Mouse (Mus musculus): ENCODE data around the gene Ldb3.
A peak's percentile ranks its signal among the peaks of the same experiment; 100 is the strongest.

DNA sequence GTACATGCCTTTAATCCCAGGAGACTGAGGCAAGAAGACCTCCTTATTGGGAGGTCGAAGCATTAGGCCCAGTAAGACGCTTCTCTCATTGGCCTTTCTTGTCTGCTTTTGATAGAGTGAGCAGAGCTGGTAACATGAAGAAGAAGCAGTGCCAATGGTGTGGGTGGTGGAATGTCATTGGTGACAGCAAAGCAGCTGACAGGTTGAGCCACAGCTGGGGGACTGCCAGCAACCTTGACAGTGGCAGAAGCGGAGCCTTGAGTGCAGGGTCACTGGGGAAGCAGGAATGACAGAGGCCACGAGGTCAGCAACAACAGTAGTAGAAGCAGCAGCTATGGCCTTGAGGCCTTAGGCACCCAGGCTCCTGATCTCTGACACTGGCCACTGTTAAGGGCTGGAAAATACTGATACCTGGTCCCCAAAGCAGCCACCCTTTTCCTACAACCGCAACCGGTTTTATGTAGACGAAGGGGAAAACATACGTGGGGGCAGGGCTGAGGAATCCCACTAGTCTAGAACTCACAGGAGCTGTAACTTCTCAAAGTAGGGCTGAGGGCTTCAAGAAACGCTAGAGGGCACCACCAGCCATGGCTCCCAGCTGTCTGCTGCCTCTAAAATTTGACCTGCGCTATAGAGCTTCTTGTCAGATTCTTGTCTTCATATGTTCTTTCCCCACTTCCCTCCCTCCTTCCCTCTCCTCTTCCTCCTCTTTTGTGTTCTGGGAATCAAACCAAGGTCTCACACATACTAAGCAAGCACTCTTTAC, 32.3 kb upstream of the Ldb3 start:
- TF ChIP-seq CTCF (IDR thresholded peaks at IDR 0.05; ENCODE audit: extremely low read depth, insufficient read depth, low read length) (peak; percentile 52), POLR2A (IDR thresholded peaks at IDR 0.05; ENCODE audit: extremely low read depth, insufficient read depth, low read length) (no peak)

Data from cortical plate, adult 2 months (tissue).